Mouse (Mus musculus) neural tube, embryonic 12.5 days (tissue): Measurements from ENCODE around the gene Slc25a41. TPM values are rescaled to one million over a fixed set of nuclear protein-coding genes. Genes with fewer than 3 reads are reported as not detected.

Source experiments
- ATAC-seq: fragments of 200-750 bp; cut with Nextera tagmentation; 2 replicates; pipeline ENCODE4 v1.8.0; 2017; ENCODE audit warnings: low read depth, mild to moderate bottlenecking, moderate TSS enrichment, moderate library complexity; ENCODE audit not compliant: low FRiP score
- H3K27ac ChIP-seq: fragments of 300-500 bp; sonication (generic); 2 replicates; pipeline ENCODE4 v1.5.1; 2016
- H3K27me3 ChIP-seq: fragments of 300-500 bp; sonication (generic); replicated peaks from 2 replicates; pipeline ENCODE4 v1.6.1; 2016; ENCODE audit warnings: mild to moderate bottlenecking
- H3K36me3 ChIP-seq: fragments of 300-500 bp; sonication (generic); 2 replicates; pipeline ENCODE4 v1.6.1; 2016; ENCODE audit warnings: mild to moderate bottlenecking
- H3K4me1 ChIP-seq: fragments of 300-500 bp; sonication (generic); 2 replicates; pipeline ENCODE4 v1.6.1; 2016
- H3K4me2 ChIP-seq: fragments of 300-500 bp; sonication (generic); replicated peaks from 2 replicates; pipeline ENCODE4 v1.6.1; 2016; ENCODE audit warnings: mild to moderate bottlenecking
- H3K4me3 ChIP-seq: fragments of 300-500 bp; sonication (generic); 2 replicates; pipeline ENCODE4 v1.5.1; 2016
- H3K9ac ChIP-seq: fragments of 300-500 bp; sonication (generic); 2 replicates; pipeline ENCODE4 v1.6.1; 2016; ENCODE audit warnings: mild to moderate bottlenecking
- H3K9me3 ChIP-seq: fragments of 300-500 bp; sonication (generic); 2 replicates; pipeline ENCODE4 v1.6.1; 2016; ENCODE audit warnings: mild to moderate bottlenecking
- whole genome bisulfite sequencing: fragments of 180-500 bp; shearing (Covaris S2); methylation state at CpG from one replicate; pipeline ENCODE4 v1.1.7; 2016; 5-methylcytosine and 5-hydroxymethylcytosine counted together
- polyA plus RNA-seq: library from polyadenylated mRNA; unstranded; fragments of >200 nt; fragmentation: Nextera tagmentation; extraction: Ambion mirVana; gene quantifications from 2 replicates; pipeline ENCODE4 v1.2.1, GENCODE M21; 2016

Gene Slc25a41
- polyA plus RNA-seq, 1 experiment from 2014 or later: 0.25 TPM

GRCm38 (mm10) chr17:57003994-57004393, 37.5 kb downstream of the Slc25a41 start:
- WGBS: 95% methylated on average over 7 of the region's 7 CpGs
- H3K4me3 ChIP-seq: no peak overlapping the region
- H3K36me3 ChIP-seq: peaks cover 70% of the 10 kb centered on the region
- ATAC-seq: no peak
- H3K27ac ChIP-seq: no peak overlapping the region
- no peaks in the 10 kb centered on the region for H3K27me3 ChIP-seq
- H3K4me1 ChIP-seq: no peaks in the 10 kb centered on the region
- no peaks in the 10 kb centered on the region for H3K9me3 ChIP-seq
- H3K9ac ChIP-seq: no peak overlapping the region
- H3K4me2 ChIP-seq: no peak overlapping the region

- Histone ChIP-seq H3K27ac (no peak overlapping the region), H3K36me3 (peaks cover 52% of the 10 kb centered on the region), H3K9me3 (no peaks in the 10 kb centered on the region), H3K9ac (no peak overlapping the region), H3K4me3 (no peak overlapping the region), H3K4me2 (no peak overlapping the region), H3K27me3 (no peaks in the 10 kb centered on the region), H3K4me1 (peaks cover 10% of the 10 kb centered on the region)
- WGBS: 74% methylated on average over 8 of the region's 8 CpGs
- no peak for ATAC-seq
Measured at GRCm38 (mm10) chr17:57001228-57001627, 40.2 kb downstream of the Slc25a41 start.

- Histone ChIP-seq H3K4me2 (no peak within 1 kb of the TSS), H3K9me3 (no peaks in the 10 kb centered on the region), H3K9ac (no peak within 1 kb of the TSS), H3K27ac (no peak within 1 kb of the TSS), H3K4me3 (no peak within 1 kb of the TSS), H3K4me1 (peaks cover 10% of the 10 kb centered on the region), H3K27me3 (no peaks in the 10 kb centered on the region), H3K36me3 (peaks cover 53% of the 10 kb centered on the region)
- 86% methylated on average over 9 of the region's 9 CpGs for WGBS
- ATAC-seq: no peak
Measured at GRCm38 (mm10) chr17:56999968-57000609, 41.4 kb downstream of the Slc25a41 start, which contains the start of gene Pspn. Pspn (minus strand) TSS chr17:57000018.

DNA sequence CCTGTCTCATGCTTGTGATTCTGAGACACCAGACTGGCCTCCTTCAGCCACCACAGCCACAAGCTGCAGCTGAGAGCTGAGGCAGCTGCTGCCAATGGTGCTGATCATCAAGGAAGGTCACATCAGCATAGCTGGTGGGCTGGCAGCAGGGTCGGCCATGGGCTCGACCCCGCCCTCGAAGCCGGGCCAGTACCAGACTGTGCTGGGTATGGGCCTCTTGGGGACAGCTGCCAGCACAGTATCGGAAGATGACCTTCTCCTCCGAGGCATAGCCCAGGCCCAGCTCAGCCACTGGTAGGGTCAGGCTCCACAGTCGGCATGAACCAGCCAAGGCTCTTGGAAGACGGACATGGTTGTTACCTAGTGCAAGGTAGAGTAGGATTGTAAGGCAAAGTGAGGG, 42.0 kb downstream of the Slc25a41 start:
- no peak for ATAC-seq
- Histone ChIP-seq H3K36me3 (peaks cover 54% of the 10 kb centered on the region), H3K4me2 (no peak overlapping the region), H3K4me3 (no peak overlapping the region), H3K9ac (no peak overlapping the region), H3K27me3 (no peaks in the 10 kb centered on the region), H3K27ac (no peak overlapping the region), H3K9me3 (no peaks in the 10 kb centered on the region), H3K4me1 (peaks cover 10% of the 10 kb centered on the region)
- WGBS: 94% methylated on average over 9 of the region's 9 CpGs

DNA sequence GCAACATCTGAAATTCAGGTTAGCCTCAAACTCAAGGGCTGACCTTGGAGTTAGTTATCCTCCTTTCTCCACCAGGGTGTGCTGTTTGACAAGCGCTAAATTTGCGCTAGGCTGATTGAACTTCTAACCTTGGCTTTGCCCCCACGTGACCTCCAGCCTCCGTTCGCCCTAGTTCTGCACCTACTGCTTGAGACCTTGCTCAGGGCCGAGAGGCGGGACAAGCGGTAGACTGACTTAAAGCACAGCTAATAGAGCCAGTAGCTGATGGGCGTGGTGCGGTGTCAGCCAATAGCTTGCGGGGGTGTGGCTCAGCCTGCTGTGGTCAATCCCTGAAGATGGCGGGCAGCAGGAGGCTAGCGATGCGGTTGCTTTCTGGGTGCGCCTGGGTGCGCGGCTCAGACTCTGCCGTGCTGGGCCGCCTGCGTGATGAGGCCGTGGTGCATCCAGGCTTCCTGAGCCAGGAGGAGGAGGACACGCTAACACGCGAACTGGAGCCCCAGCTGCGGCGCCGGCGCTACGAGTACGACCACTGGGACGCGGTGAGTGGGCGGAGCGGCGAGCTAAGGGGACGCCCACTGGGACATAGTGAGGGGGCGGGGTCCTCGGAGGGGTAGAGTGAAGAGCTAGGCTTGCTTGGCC, 44.3 kb downstream of the Slc25a41 start, which contains the start of gene Alkbh7:
Gene Alkbh7 (plus strand): TSS at position 311 of the 639 bp plus-strand sequence.
- Histone ChIP-seq H3K27ac (0 out of 2 replicates have a peak within 1 kb of the TSS, but pooled peaks have one; percentile 7), H3K9ac (peak within 1 kb of the TSS; percentile 61)
- WGBS: under 1% methylated on average over 38 of the region's 38 CpGs

DNA sequence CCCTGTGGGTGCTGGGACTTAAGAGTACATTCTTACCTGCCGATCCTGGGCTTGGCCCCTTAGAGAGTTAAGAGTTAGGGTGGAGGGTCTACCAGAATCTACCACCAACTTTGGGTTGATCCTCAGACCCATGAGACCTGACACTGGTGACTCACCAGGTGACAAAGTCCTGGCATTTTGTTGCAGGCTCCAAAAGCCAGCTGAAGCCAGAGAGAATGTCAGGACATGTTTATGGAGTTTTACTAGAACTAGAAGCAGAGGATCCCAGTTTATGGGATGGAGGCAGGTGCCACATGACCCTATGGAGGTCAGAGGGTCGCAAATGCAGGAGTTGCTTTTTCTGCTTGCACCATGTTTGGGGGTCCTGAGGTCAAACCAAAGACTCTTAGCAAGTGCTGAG, 44.9 kb downstream of the Slc25a41 start:
- H3K4me3 ChIP-seq: no peak overlapping the region
- no peaks in the 10 kb centered on the region for H3K27me3 ChIP-seq
- no peaks in the 10 kb centered on the region for H3K9me3 ChIP-seq
- WGBS: 74% methylated on average over 2 of the region's 2 CpGs
- H3K27ac ChIP-seq: no peak overlapping the region
- peak overlapping the region; percentile 74 for H3K4me2 ChIP-seq
- peaks cover 10% of the 10 kb centered on the region for H3K4me1 ChIP-seq
- no peak for ATAC-seq
- peaks cover 53% of the 10 kb centered on the region for H3K36me3 ChIP-seq
- no peak overlapping the region for H3K9ac ChIP-seq

More for the DNA sequence above, 44.3 kb downstream of the Slc25a41 start, which contains the start of gene Alkbh7:
- Histone ChIP-seq H3K9me3 (no peaks in the 10 kb centered on the region), H3K27me3 (no peaks in the 10 kb centered on the region), H3K4me2 (peak within 1 kb of the TSS; percentile 74), H3K4me3 (peak within 1 kb of the TSS; percentile 63), H3K4me1 (peaks cover 10% of the 10 kb centered on the region), H3K36me3 (peaks cover 55% of the 10 kb centered on the region)
- peak; percentile 99 for ATAC-seq

DNA sequence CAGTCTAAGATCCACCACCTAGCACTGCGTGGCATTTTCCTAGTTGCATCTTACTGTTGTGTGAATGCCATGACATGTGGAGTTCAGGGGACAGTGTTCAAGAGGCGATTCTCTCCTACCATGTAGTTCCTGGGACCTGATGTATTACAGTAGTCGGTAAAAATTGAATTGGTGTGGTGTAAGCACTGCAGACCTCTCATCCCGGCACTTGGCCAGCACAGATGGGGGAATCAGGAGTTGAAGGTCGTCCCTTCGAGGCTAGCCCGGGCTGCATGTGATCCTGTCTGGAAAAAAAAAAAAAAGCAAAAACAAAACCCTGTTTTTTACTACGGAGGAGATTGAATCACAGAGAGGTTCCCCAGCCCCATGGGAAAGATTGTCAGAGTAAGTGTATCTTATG, 46.4 kb downstream of the Slc25a41 start:
- Histone ChIP-seq H3K4me3 (no peak overlapping the region), H3K4me2 (no peak overlapping the region), H3K4me1 (peaks cover 17% of the 10 kb centered on the region), H3K27ac (no peak overlapping the region), H3K9me3 (no peaks in the 10 kb centered on the region), H3K9ac (no peak overlapping the region), H3K27me3 (no peaks in the 10 kb centered on the region), H3K36me3 (peaks cover 50% of the 10 kb centered on the region)
- no peak for ATAC-seq
- WGBS: 90% methylated on average over 8 of the region's 8 CpGs

DNA sequence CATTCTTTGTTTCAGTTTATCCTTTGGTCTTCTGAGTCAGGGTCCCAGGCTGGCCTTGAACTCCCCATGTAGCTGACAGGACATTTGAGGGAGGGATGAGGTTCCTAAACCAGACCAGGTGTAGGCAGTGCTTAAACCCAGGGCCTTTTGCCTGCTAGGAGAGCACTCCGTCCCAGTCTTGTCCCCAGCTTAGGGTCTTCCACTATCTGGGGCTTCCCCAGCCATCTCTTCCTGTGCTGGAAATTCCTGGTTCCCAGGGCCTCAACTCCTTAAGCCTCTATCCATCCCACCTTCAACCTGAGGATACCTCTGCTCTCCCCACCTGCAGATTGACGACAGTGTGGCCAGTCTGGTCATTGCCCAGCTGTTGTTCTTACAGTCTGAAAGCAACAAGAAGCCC, 50.5 kb downstream of the Slc25a41 start:
- H3K4me3 ChIP-seq: peak overlapping the region; percentile 84
- no peak overlapping the region for H3K27ac ChIP-seq
- WGBS: 76% methylated on average over 2 of the region's 2 CpGs
- H3K9ac ChIP-seq: peak overlapping the region; percentile 75
- peak overlapping the region; percentile 71 for H3K4me2 ChIP-seq
- no peaks in the 10 kb centered on the region for H3K27me3 ChIP-seq
- H3K9me3 ChIP-seq: no peaks in the 10 kb centered on the region
- H3K4me1 ChIP-seq: peaks cover 7% of the 10 kb centered on the region
- ATAC-seq: no peak
- peaks cover 38% of the 10 kb centered on the region for H3K36me3 ChIP-seq

DNA sequence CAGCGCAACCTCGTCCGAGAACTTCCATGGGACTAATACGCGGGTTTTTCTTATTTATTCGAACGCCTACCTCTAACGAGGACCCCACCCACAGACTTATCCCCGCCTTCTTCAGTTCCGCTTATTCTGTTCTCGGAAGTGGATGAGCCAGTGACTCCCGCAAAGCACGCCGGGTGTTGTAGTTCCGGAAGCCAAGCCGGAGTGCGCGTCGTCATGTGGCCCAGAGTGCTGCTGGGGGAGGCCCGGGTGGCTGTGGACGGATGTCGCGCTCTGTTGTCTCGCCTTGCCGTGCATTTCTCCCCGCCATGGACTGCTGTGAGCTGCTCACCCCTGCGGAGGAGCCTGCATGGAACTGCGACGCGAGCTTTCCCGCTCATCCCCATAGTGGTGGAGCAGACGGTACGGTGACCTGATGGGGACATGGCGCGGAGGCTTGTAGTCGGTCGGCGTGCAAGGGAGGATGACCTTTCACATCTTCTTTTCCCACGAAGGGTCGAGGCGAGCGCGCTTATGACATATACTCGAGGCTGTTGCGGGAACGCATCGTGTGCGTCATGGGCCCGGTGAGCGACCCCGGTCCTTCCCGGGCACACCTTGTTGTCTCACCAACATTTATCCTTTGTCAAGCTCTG, 51.2 kb downstream of the Slc25a41 start, which contains the start of gene Clpp:
Gene Clpp (plus strand): TSS at position 191 of the 632 bp plus-strand sequence.
- ATAC-seq: peak; percentile 96
- H3K4me1 ChIP-seq: peaks cover 7% of the 10 kb centered on the region
- H3K4me3 ChIP-seq: peak within 1 kb of the TSS; percentile 84
- no peak within 1 kb of the TSS for H3K27ac ChIP-seq
- H3K9me3 ChIP-seq: no peaks in the 10 kb centered on the region
- WGBS: under 1% methylated on average over 52 of the region's 52 CpGs
- H3K4me2 ChIP-seq: peak within 1 kb of the TSS; percentile 71
- H3K36me3 ChIP-seq: peaks cover 31% of the 10 kb centered on the region
- peak within 1 kb of the TSS; percentile 75 for H3K9ac ChIP-seq
- H3K27me3 ChIP-seq: no peaks in the 10 kb centered on the region

DNA sequence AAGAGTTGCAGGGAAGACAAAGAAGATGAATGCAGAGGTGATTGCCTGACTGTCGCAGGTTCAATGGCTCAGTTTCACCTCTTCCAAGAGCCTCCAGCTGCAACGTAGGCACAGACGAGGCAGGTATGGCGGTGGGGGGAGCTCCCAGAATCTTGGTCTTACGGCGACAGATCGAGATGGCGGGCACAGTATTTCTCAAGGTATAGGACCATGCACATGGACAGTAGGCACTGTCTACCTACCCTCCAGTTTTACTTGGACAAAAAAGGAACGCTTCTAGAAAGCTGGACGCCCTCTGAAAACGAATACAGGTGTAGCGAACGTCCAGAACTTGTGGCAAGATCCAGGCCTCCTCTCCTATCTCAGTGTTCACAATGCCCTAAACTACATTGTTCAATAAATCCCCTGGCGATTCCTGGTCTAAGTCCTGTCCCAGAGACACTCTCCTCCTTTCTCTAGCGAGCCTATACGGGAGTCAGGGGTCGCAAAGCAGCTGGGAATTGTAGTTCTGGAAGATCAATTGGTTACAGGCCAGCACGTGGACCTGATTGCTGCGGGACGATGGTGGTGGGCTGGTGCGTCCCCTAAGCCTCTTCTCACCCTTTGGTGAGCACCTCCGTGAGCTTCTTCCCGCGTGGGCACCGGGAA, 51.9 kb downstream of the Slc25a41 start:
- peak; percentile 95 for ATAC-seq
- WGBS: 4% methylated on average over 25 of the region's 25 CpGs
- peaks cover 7% of the 10 kb centered on the region for H3K4me1 ChIP-seq

DNA sequence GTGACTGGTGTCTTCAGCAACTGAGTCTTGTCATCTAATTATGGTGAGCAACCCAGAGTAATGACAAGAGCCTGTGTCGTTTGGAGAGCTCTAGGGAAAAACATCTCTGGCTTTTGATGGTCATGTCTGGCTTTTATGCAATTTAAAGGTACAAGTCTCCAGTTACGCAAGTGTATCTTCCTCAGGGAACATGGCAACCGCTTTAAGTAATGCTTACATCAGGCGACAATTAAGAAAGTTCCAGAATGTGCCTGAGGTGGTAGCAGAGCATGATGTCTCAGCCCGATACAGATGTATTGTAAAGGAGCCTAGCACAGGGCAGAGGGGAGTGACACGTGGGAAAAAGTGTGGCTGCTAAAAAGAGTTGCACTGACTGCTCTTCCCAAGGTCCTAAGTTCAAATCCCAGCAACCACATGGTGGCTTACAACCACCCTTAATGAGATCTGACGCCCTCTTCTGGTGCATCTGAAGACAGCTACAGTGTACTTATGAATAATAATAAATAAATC, 52.5 kb downstream of the Slc25a41 start:
- Histone ChIP-seq H3K4me3 (no peak overlapping the region), H3K36me3 (peaks cover 19% of the 10 kb centered on the region), H3K9ac (peak overlapping the region; percentile 54; the same call in 1 of the 2 replicates), H3K27me3 (no peaks in the 10 kb centered on the region), H3K4me1 (peaks cover 7% of the 10 kb centered on the region), H3K27ac (no peak overlapping the region), H3K4me2 (peak overlapping the region; percentile 71), H3K9me3 (no peaks in the 10 kb centered on the region)
- ATAC-seq: no peak
- WGBS: 77% methylated on average over 7 of the region's 7 CpGs

More for the DNA sequence above, 51.9 kb downstream of the Slc25a41 start:
- Histone ChIP-seq H3K4me2 (peak overlapping the region; percentile 71), H3K36me3 (peaks cover 25% of the 10 kb centered on the region), H3K27ac (no peak overlapping the region), H3K9ac (peak overlapping the region; percentile 54), H3K27me3 (no peaks in the 10 kb centered on the region), H3K4me3 (peak overlapping the region; percentile 84), H3K9me3 (no peaks in the 10 kb centered on the region)
